Mouse (Mus musculus) embryonic fibroblast, embryonic 13.5 days (primary cell): Measurements from ENCODE around the gene Kalrn. TPM values are rescaled to one million over a fixed set of nuclear protein-coding genes. Genes with fewer than 3 reads are reported as not detected.

ENCODE experiments used
- H3K27ac ChIP-seq: 2 replicates; pipeline ENCODE4 v1.5.1; 2012; ENCODE audit warnings: low read length, control low read depth, inconsistent platforms; ENCODE audit not compliant: insufficient read depth
- H3K4me1 ChIP-seq: 2 replicates; pipeline ENCODE4 v1.6.1; 2011; ENCODE audit warnings: low read length; ENCODE audit not compliant: control insufficient read depth, insufficient read depth
- H3K4me3 ChIP-seq: 2 replicates; pipeline ENCODE4 v1.5.1; 2011; ENCODE audit warnings: mild to moderate bottlenecking, control low read depth, low read length; ENCODE audit not compliant: insufficient read depth
- CTCF ChIP-seq: IDR thresholded peaks from 2 replicates; pipeline ENCODE4 v1.5.1; 2011; ENCODE audit warnings: mild to moderate bottlenecking, control low read depth, low read length, moderate library complexity, borderline replicate concordance; ENCODE audit not compliant: insufficient read depth
- POLR2A ChIP-seq: IDR thresholded peaks from 2 replicates; pipeline ENCODE4 v1.6.1; 2011; ENCODE audit warnings: low read depth, mild to moderate bottlenecking, control low read depth, low read length, moderate library complexity
- polyA plus RNA-seq: library from polyadenylated mRNA; stranded (reverse); fragments of >200 nt; gene quantifications from 2 replicates; pipeline ENCODE4 v1.2.4, GENCODE M21; 2011; ENCODE audit warnings: low read depth; ENCODE audit not compliant: missing spikeins, insufficient read length

Kalrn gene
- polyA plus RNA-seq, 1 experiment: 25.5 TPM

DNA sequence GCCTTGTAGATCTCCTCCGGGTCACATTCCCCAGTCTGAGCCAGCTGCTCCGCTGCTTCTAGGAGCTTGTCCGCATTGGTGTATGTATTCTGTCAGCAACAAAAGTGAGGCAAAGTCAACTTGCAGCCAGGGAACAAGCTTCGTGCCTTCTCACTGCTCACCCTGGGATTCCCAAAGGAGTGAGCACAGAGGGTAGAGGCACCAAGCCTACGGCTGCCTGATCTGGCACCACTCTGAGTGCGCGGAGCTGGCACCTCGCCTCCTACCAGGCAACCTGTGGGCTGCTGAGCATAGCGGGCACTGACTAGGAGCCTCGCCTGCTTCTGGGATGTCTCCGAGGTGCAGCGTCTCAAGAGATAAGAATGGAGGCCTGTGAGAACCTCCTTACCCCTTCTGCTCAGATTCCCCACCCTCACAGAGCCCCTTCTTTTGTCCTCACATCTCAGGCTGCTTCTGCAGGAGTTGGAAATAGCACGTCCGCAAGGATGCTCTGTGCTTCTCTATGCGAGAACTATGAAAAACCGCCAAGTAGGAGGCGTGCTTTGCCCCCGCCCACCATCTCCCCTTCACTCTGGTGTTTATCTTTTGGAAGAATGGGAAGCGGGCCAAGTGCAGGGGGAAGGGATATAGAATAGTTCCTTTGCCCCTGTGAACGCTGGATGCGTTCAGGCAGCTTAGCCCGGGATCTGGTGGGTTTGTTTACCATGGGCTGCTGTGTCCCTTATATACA, 310.4 kb downstream of the Kalrn start:
- H3K4me3 ChIP-seq: no peak overlapping the region
- H3K27ac ChIP-seq: no peak overlapping the region
- TF ChIP-seq POLR2A: no peak
- no peak for TF ChIP-seq CTCF
- no peaks in the 10 kb centered on the region for H3K4me1 ChIP-seq

DNA sequence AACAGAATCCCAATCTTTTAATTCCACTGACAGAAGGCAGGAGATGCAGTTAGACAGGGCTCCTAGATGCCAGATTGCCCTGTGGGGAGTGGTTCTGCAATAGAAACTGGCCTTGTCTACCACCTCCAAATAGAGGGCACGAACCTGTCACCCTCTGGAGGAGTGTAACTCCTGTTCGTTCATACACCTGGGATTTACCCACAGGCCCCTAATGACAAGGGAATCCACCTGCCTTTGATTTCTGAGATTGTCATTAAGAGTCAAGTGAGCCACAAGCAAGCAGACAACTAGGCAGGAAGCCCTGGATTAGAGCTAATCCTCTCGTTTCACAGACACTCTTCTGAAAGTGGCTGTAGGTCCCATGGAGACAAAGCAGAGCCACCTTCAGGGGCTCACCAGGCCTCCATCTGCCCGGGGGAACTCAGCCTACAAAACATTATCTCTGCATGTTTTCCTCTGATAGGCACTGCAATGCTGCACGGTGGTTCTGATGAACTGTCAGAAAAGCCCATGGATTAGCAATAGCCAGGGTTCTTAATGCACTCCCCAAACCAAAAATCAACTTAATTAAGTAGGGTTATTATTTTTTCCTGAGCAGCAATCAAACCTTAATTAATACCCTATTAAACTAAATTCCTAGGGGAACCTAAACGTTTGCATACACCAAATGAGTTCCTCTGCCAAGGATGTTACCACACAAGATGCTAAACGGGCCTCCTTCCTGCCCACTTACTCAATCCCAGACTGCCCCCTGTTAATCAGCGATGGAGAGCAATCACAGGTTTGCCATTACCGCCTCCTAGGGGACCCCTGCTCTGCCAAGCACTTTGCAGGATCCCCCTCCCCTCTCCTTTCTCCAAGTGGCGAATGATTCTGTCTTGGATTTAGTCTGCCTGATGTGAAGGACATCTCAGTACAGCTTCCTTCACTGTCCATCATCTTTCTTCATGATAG, 312.1 kb downstream of the Kalrn start:
- no peak overlapping the region for H3K27ac ChIP-seq
- no peak overlapping the region for H3K4me3 ChIP-seq
- no peaks in the 10 kb centered on the region for H3K4me1 ChIP-seq
- TF ChIP-seq POLR2A (no peak), CTCF (no peak)

GRCm38 (mm10) chr16:34254646-34255022, 318.7 kb downstream of the Kalrn start:
- Histone ChIP-seq H3K27ac (no peak overlapping the region), H3K4me1 (no peaks in the 10 kb centered on the region), H3K4me3 (no peak overlapping the region)
- TF ChIP-seq POLR2A: no peak
- no peak for TF ChIP-seq CTCF

GRCm38 (mm10) chr16:34254002-34254645, 319.2 kb downstream of the Kalrn start:
- Histone ChIP-seq H3K27ac (no peak overlapping the region), H3K4me1 (no peaks in the 10 kb centered on the region), H3K4me3 (no peak overlapping the region)
- no peak for TF ChIP-seq POLR2A
- TF ChIP-seq CTCF: no peak

DNA sequence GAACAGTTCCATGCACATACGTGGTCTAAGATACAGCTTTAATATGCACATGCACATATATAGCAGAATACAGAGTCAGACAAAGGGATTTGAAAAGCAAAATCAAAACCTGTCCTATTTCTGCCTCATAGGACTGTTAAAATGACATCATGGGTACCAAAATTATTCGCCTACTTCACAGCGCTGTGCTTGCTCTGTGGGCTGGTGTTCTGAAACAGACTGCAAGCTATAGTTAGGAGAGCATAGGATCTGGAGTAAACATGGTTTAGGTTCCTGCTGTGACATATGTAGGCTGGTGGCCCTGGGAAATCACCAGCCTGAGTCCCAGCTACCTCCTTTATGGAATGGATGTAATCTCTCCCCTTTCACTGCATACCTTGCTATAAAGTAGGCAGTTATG, 320.7 kb downstream of the Kalrn start:
- Histone ChIP-seq H3K4me3 (no peak overlapping the region), H3K4me1 (no peaks in the 10 kb centered on the region)

GRCm38 (mm10) chr16:34248256-34248655, 325.1 kb downstream of the Kalrn start:
- no peak overlapping the region for H3K27ac ChIP-seq
- no peak overlapping the region for H3K4me3 ChIP-seq
- no peaks in the 10 kb centered on the region for H3K4me1 ChIP-seq
- no peak for TF ChIP-seq POLR2A
- TF ChIP-seq CTCF: no peak

More for the DNA sequence above, 320.7 kb downstream of the Kalrn start:
- no peak for TF ChIP-seq CTCF
- no peak for TF ChIP-seq POLR2A
- no peak overlapping the region for H3K27ac ChIP-seq

- H3K27ac ChIP-seq: no peak overlapping the region
- TF ChIP-seq POLR2A (no peak), CTCF (no peak)
- H3K4me3 ChIP-seq: no peak overlapping the region
- peaks cover 6% of the 10 kb centered on the region; the same call in 1 of the 2 replicates for H3K4me1 ChIP-seq
These were observed 331.2 kb downstream of the Kalrn start for GRCm38 (mm10) chr16:34241936-34242729.

GRCm38 (mm10) chr16:34239618-34240017, 333.7 kb downstream of the Kalrn start:
- Histone ChIP-seq H3K4me1 (peaks cover 9% of the 10 kb centered on the region; the same call in 1 of the 2 replicates), H3K27ac (no peak overlapping the region), H3K4me3 (no peak overlapping the region)
- TF ChIP-seq POLR2A: no peak
- no peak for TF ChIP-seq CTCF
